Mouse (Mus musculus) right cerebral cortex, adult 18-20 months (tissue): ENCODE measurements around the gene Samm50.
"Not testable (repeated sequence)": the region's sequence is repeated elsewhere in the genome, so short reads cannot be mapped to it uniquely, and the experiment has no call there.

ENCODE experiments used
- DNase-seq: peaks from one replicate; pipeline ENCODE4 v3.0.0; 2022; ENCODE audit warnings: mixed read lengths

The Samm50 gene

GRCm38 (mm10) chr15:84192058-84192791, at the start of gene Samm50:
Samm50 (plus strand) TSS chr15:84192241.
- DNase-seq = peak; percentile 94

GRCm38 (mm10) chr15:84156158-84156557, 35.9 kb upstream of the Samm50 start:
- DNase-seq = no peak

- DNase-seq = not testable (repeated sequence)
Measured at GRCm38 (mm10) chr15:84157530-84157929, 34.5 kb upstream of the Samm50 start.

- DNase-seq = no peak
Measured at GRCm38 (mm10) chr15:84161871-84162270, 30.2 kb upstream of the Samm50 start.

- no peak for DNase-seq
Measured at GRCm38 (mm10) chr15:84166818-84167217, 25.2 kb upstream of the Samm50 start.

GRCm38 (mm10) chr15:84167600-84167999, 24.4 kb upstream of the Samm50 start, which contains the start of gene Pnpla3:
Pnpla3 (plus strand) TSS chr15:84167837.
- peak; percentile 98 for DNase-seq

- peak; percentile 37 for DNase-seq
Measured at GRCm38 (mm10) chr15:84168170-84169161, 23.6 kb upstream of the Samm50 start.

GRCm38 (mm10) chr15:84169511-84169910, 22.5 kb upstream of the Samm50 start:
- no peak for DNase-seq

GRCm38 (mm10) chr15:84171166-84171565, 20.9 kb upstream of the Samm50 start:
- no peak for DNase-seq

- DNase-seq = peak; percentile 37
Measured at GRCm38 (mm10) chr15:84178733-84179132, 13.3 kb upstream of the Samm50 start.

- DNase-seq = no peak
Measured at GRCm38 (mm10) chr15:84182000-84182399, 10.0 kb upstream of the Samm50 start.

- DNase-seq = no peak
Measured at GRCm38 (mm10) chr15:84183967-84184366, 8.1 kb upstream of the Samm50 start.

GRCm38 (mm10) chr15:84186196-84186595, 5.8 kb upstream of the Samm50 start:
- DNase-seq = no peak

- DNase-seq = no peak
Measured at GRCm38 (mm10) chr15:84188887-84189530, 3.0 kb upstream of the Samm50 start.

GRCm38 (mm10) chr15:84189881-84190280, 2.2 kb upstream of the Samm50 start:
- no peak for DNase-seq

- no peak for DNase-seq
Measured at GRCm38 (mm10) chr15:84191724-84192057, 350 bp upstream of the Samm50 start.

GRCm38 (mm10) chr15:84196486-84197165, 4.6 kb downstream of the Samm50 start:
- no peak for DNase-seq

GRCm38 (mm10) chr15:84207327-84207726, 15.3 kb downstream of the Samm50 start:
- no peak for DNase-seq

- DNase-seq = no peak
Measured at GRCm38 (mm10) chr15:84209517-84210412, 17.7 kb downstream of the Samm50 start.

GRCm38 (mm10) chr15:84210461-84210860, 18.4 kb downstream of the Samm50 start:
- peak; percentile 47 for DNase-seq

- no peak for DNase-seq
Measured at GRCm38 (mm10) chr15:84210941-84211340, 18.9 kb downstream of the Samm50 start.
